ENCODE assay signal across 8 mouse cellular contexts in genomic region chr3:96598156-96599068, GRCm38 (mm10). TPM values are rescaled to one million over a fixed set of nuclear protein-coding genes. Genes with fewer than 3 reads are reported as not detected.
DNase-seq lines count a peak whose midpoint lies in the region; ATAC-seq and TF ChIP-seq lines count a peak whose summit lies in the region.

No protein-coding gene starts in this region.

- H3K4me2 ChIP-seq in forebrain, postnatal 0 days (ENCODE audit: low read depth), result peak overlapping the region; percentile 100
- H3K4me2 ChIP-seq in hindbrain, embryonic 12.5 days (replicated peaks), result peak overlapping the region; percentile 94
- H3K4me2 ChIP-seq in stomach, embryonic 15.5 days, result peak overlapping the region; percentile 94

- H3K4me1 ChIP-seq in forebrain, postnatal 0 days (ENCODE audit: insufficient read depth), result peaks cover 16% of the 10 kb centered on the region
- peaks cover 58% of the 10 kb centered on the region for H3K4me1 ChIP-seq in hindbrain, embryonic 12.5 days
- peaks cover 33% of the 10 kb centered on the region for H3K4me1 ChIP-seq in stomach, embryonic 15.5 days

- no peaks in the 10 kb centered on the region for H3K9me3 ChIP-seq in forebrain, postnatal 0 days (ENCODE audit: low read length)
- no peaks in the 10 kb centered on the region for H3K9me3 ChIP-seq in hindbrain, embryonic 12.5 days (replicated peaks)
- H3K9me3 ChIP-seq in stomach, embryonic 15.5 days, result no peaks in the 10 kb centered on the region

- TF ChIP-seq CTCF in forebrain, postnatal 0 days (IDR thresholded peaks at IDR 0.05; ENCODE audit: low read depth), result no peak

- H3K36me3 ChIP-seq in forebrain, postnatal 0 days (ENCODE audit: insufficient read depth), result no peaks in the 10 kb centered on the region
- H3K36me3 ChIP-seq in hindbrain, embryonic 12.5 days, result no peaks in the 10 kb centered on the region
- H3K36me3 ChIP-seq in stomach, embryonic 15.5 days, result no peaks in the 10 kb centered on the region

- peak overlapping the region; percentile 81 for H3K9ac ChIP-seq in forebrain, postnatal 0 days
- H3K9ac ChIP-seq in hindbrain, embryonic 12.5 days, result peak overlapping the region; percentile 78
- peak overlapping the region; percentile 39; the same call in 1 of the 2 replicates for H3K9ac ChIP-seq in stomach, embryonic 15.5 days

- peak overlapping the region; percentile 90 for H3K27ac ChIP-seq in forebrain, postnatal 0 days (ENCODE audit: low read depth, low read length)
- peak overlapping the region; percentile 79 for H3K27ac ChIP-seq in hindbrain, embryonic 12.5 days
- peak overlapping the region; percentile 79 for H3K27ac ChIP-seq in stomach, embryonic 15.5 days

- peak overlapping the region; percentile 59 for H3K4me3 ChIP-seq in forebrain, postnatal 0 days (ENCODE audit: low read depth, low read length)
- H3K4me3 ChIP-seq in hindbrain, embryonic 12.5 days, result peak overlapping the region; percentile 52
- H3K4me3 ChIP-seq in stomach, embryonic 15.5 days (replicated peaks), result peak overlapping the region; percentile 46

- no peak for ATAC-seq in frontal cortex, adult (ENCODE audit: low TSS enrichment)
- ATAC-seq in forebrain, postnatal 0 days, result no peak
- ATAC-seq in hindbrain, embryonic 12.5 days (ENCODE audit: low FRiP score), result no peak
- no peak for ATAC-seq in stomach, embryonic 15.5 days (ENCODE audit: insufficient read depth, low FRiP score, low read depth)

- H3K27me3 ChIP-seq in forebrain, postnatal 0 days (ENCODE audit: insufficient read depth, low read length), result no peaks in the 10 kb centered on the region
- H3K27me3 ChIP-seq in hindbrain, embryonic 12.5 days, result peaks cover 32% of the 10 kb centered on the region
- H3K27me3 ChIP-seq in stomach, embryonic 15.5 days (replicated peaks), result peaks cover 10% of the 10 kb centered on the region; the same call in 1 of the 2 replicates

- intact Hi-C loops in left cerebral cortex, postnatal 14 days (cut with DNase I), result no loop called here

- DNase-seq in frontal cortex, postnatal 14 days (ENCODE audit: low spot score in 2 of 2), result peak; percentile 53 to 61
- DNase-seq in cerebellum, adult 18-20 months, result peak; percentile 69 to 70
- peak; percentile 76 for DNase-seq in forebrain, postnatal 0 days
- DNase-seq in left cerebral cortex, postnatal 14 days (ENCODE audit: low spot score in 2 of 2), result peak; percentile 46 to 67
- peak; percentile 74 to 81 for DNase-seq in lung, postnatal 4 days

- 2% methylated on average over 54 of the region's 54 CpGs for WGBS in forebrain, postnatal 0 days
- whole genome bisulfite sequencing in hindbrain, embryonic 12.5 days, result 1% methylated on average over 53 of the region's 54 CpGs
- 3% methylated on average over 53 of the region's 54 CpGs for WGBS in stomach, embryonic 15.5 days

RNA-seq across cellular contexts. Expression of gene Ankrd34a, which starts 2.0 kb away (rescaled TPM):
- total RNA-seq in forebrain, postnatal 0 days (2014; rRNA removed), result 17.7 and 19.3 TPM in 2 replicates
- polyA plus RNA-seq in forebrain, postnatal 0 days (2015; fragmentation: Nextera tagmentation; extraction: Ambion mirVana), result 17.6 and 19.2 TPM in 2 replicates
- polyA plus RNA-seq in hindbrain, embryonic 12.5 days (2016; fragmentation: Nextera tagmentation; extraction: Ambion mirVana), result 4.6 and 5.1 TPM in 2 replicates
- total RNA-seq in left cerebral cortex, postnatal 14 days (2021), result 10 to 100 TPM; 69.9 to 72.6 TPM
- 2.2 and 2.5 TPM in 2 replicates for polyA plus RNA-seq in stomach, embryonic 15.5 days (2015; fragmentation: Nextera tagmentation; extraction: Ambion mirVana)

RNA-seq across cellular contexts. Expression of gene Lix1l, which starts 2.5 kb away (rescaled TPM):
- total RNA-seq in forebrain, postnatal 0 days (2014; rRNA removed), result 53.5 and 59.9 TPM in 2 replicates
- polyA plus RNA-seq in forebrain, postnatal 0 days (2015; fragmentation: Nextera tagmentation; extraction: Ambion mirVana), result 3.5 and 3.7 TPM in 2 replicates
- 6.6 and 7.3 TPM in 2 replicates for polyA plus RNA-seq in hindbrain, embryonic 12.5 days (2016; fragmentation: Nextera tagmentation; extraction: Ambion mirVana)
- total RNA-seq in left cerebral cortex, postnatal 14 days (2021), result 10 to 100 TPM; 22.1 to 24.8 TPM
- 6.4 and 6.9 TPM in 2 replicates for polyA plus RNA-seq in stomach, embryonic 15.5 days (2015; fragmentation: Nextera tagmentation; extraction: Ambion mirVana)

RNA-seq across cellular contexts. Expression of gene Polr3gl, which starts 4.4 kb away (rescaled TPM):
- total RNA-seq in forebrain, postnatal 0 days (2014; rRNA removed), result 25.7 and 31.8 TPM in 2 replicates
- polyA plus RNA-seq in forebrain, postnatal 0 days (2015; fragmentation: Nextera tagmentation; extraction: Ambion mirVana), result 27.8 and 35.9 TPM in 2 replicates
- polyA plus RNA-seq in hindbrain, embryonic 12.5 days (2016; fragmentation: Nextera tagmentation; extraction: Ambion mirVana), result 40.0 and 42.3 TPM in 2 replicates
- total RNA-seq in left cerebral cortex, postnatal 14 days (2021), result 10 to 100 TPM; 26.6 to 29.7 TPM
- polyA plus RNA-seq in stomach, embryonic 15.5 days (2015; fragmentation: Nextera tagmentation; extraction: Ambion mirVana), result 35.3 and 37.3 TPM in 2 replicates

RNA-seq across cellular contexts. Expression of gene Gm16253, which starts 21.6 kb away (rescaled TPM):
- total RNA-seq in forebrain, postnatal 0 days (2014; rRNA removed), result not detected in 2 replicates
- polyA plus RNA-seq in forebrain, postnatal 0 days (2015; fragmentation: Nextera tagmentation; extraction: Ambion mirVana), result not detected in 2 replicates
- polyA plus RNA-seq in hindbrain, embryonic 12.5 days (2016; fragmentation: Nextera tagmentation; extraction: Ambion mirVana), result 1.3 and 1.7 TPM in 2 replicates
- not detected for total RNA-seq in left cerebral cortex, postnatal 14 days (2021)
- polyA plus RNA-seq in stomach, embryonic 15.5 days (2015; fragmentation: Nextera tagmentation; extraction: Ambion mirVana), result 1.6 and 1.8 TPM in 2 replicates

RNA-seq across cellular contexts. Expression of gene Rbm8a, which starts 31.3 kb away (rescaled TPM):
- 29.2 and 38.5 TPM in 2 replicates for total RNA-seq in forebrain, postnatal 0 days (2014; rRNA removed)
- 110 and 120 TPM in 2 replicates for polyA plus RNA-seq in forebrain, postnatal 0 days (2015; fragmentation: Nextera tagmentation; extraction: Ambion mirVana)
- polyA plus RNA-seq in hindbrain, embryonic 12.5 days (2016; fragmentation: Nextera tagmentation; extraction: Ambion mirVana), result 142 and 152 TPM in 2 replicates
- 10 to 100 TPM; 40.1 to 41.5 TPM for total RNA-seq in left cerebral cortex, postnatal 14 days (2021)
- polyA plus RNA-seq in stomach, embryonic 15.5 days (2015; fragmentation: Nextera tagmentation; extraction: Ambion mirVana), result 113 and 128 TPM in 2 replicates
